Mouse (Mus musculus) hindbrain, embryonic 14.5 days (tissue): ENCODE measurements around the gene Agbl5. TPM values are rescaled to one million over a fixed set of nuclear protein-coding genes. Genes with fewer than 3 reads are reported as not detected.
A peak's percentile ranks its signal among the peaks of the same experiment; 100 is the strongest.

ENCODE experiments used
- ATAC-seq: fragments of 200-750 bp; cut with Nextera tagmentation; 2 replicates; pipeline ENCODE4 v1.8.0; 2017; ENCODE audit warnings: moderate number of reproducible peaks, mild to moderate bottlenecking, moderate TSS enrichment, moderate library complexity; ENCODE audit not compliant: low FRiP score
- DNase-seq: peaks from one replicate; pipeline ENCODE4 v3.0.0-alpha.2; 2015; ENCODE audit warnings: low spot score
- H3K27ac ChIP-seq: fragments of 300-500 bp; sonication (generic); 2 replicates; pipeline ENCODE4 v1.5.1; 2014; ENCODE audit warnings: mild to moderate bottlenecking, moderate library complexity
- H3K27me3 ChIP-seq: fragments of 300-500 bp; sonication (generic); 2 replicates; pipeline ENCODE4 v1.6.1; 2014; ENCODE audit warnings: mild to moderate bottlenecking, low read length, mixed read lengths; ENCODE audit not compliant: control insufficient read depth, insufficient read depth
- H3K36me3 ChIP-seq: fragments of 300-500 bp; sonication (generic); replicated peaks from 2 replicates; pipeline ENCODE4 v1.6.1; 2014; ENCODE audit not compliant: control insufficient read depth, insufficient read depth
- H3K4me1 ChIP-seq: fragments of 300-500 bp; sonication (generic); replicated peaks from 2 replicates; pipeline ENCODE4 v1.6.1; 2014; ENCODE audit warnings: antibody characterized with exemption, low read length, mixed read lengths; ENCODE audit not compliant: control insufficient read depth, insufficient read depth
- H3K4me2 ChIP-seq: fragments of 300-500 bp; sonication (generic); replicated peaks from 2 replicates; pipeline ENCODE4 v1.6.1; 2014; ENCODE audit warnings: mild to moderate bottlenecking, moderate library complexity
- H3K4me3 ChIP-seq: fragments of 300-500 bp; sonication (generic); replicated peaks from 2 replicates; pipeline ENCODE4 v1.5.1; 2014; ENCODE audit warnings: mild to moderate bottlenecking, low read length
- H3K9ac ChIP-seq: fragments of 300-500 bp; sonication (generic); 2 replicates; pipeline ENCODE4 v1.6.1; 2014
- H3K9me3 ChIP-seq: fragments of 300-500 bp; sonication (generic); 2 replicates; pipeline ENCODE4 v1.6.1; 2016; ENCODE audit warnings: low read length; ENCODE audit not compliant: control insufficient read depth
- WGBS: fragments of 180-500 bp; shearing (Covaris S2); extraction: QIAGEN DNeasy Blood & Tissue Kit; methylation state at CpG from one replicate; pipeline ENCODE4 v1.1.7; 2014; 5-methylcytosine and 5-hydroxymethylcytosine counted together
- polyA plus RNA-seq: library from polyadenylated mRNA; unstranded; fragments of >200 nt; fragmentation: Nextera tagmentation; extraction: Ambion mirVana; gene quantifications from 2 replicates; pipeline ENCODE4 v1.2.1, GENCODE M21; 2014

The Agbl5 gene
- polyA plus RNA-seq: 25.5 and 28.6 TPM in 2 replicates

- ATAC-seq: peak; percentile 93
- H3K4me2 ChIP-seq: peak within 1 kb of the TSS; percentile 74
- peaks cover 30% of the 10 kb centered on the region for H3K36me3 ChIP-seq
- no peaks in the 10 kb centered on the region for H3K27me3 ChIP-seq
- peak within 1 kb of the TSS; percentile 83 for H3K4me3 ChIP-seq
- no peaks in the 10 kb centered on the region for H3K9me3 ChIP-seq
- peaks cover 19% of the 10 kb centered on the region for H3K4me1 ChIP-seq
- peak; percentile 99 for DNase-seq
- under 1% methylated on average over 33 of the region's 42 CpGs for WGBS
- peak within 1 kb of the TSS; percentile 96 for H3K9ac ChIP-seq
- peak within 1 kb of the TSS; percentile 95 for H3K27ac ChIP-seq
These were observed at the start of gene Agbl5 for GRCm38 (mm10) chr5:30888337-30889087. Gene Agbl5, plus strand, starts transcription at chr5:30888694.

GRCm38 (mm10) chr5:30839731-30840130, 48.8 kb upstream of the Agbl5 start:
- WGBS: 92% methylated on average over 2 of the region's 2 CpGs
- H3K4me2 ChIP-seq: no peak overlapping the region
- no peak overlapping the region for H3K4me3 ChIP-seq
- no peak overlapping the region for H3K27ac ChIP-seq
- peaks cover 19% of the 10 kb centered on the region for H3K36me3 ChIP-seq
- no peaks in the 10 kb centered on the region for H3K4me1 ChIP-seq
- no peak for ATAC-seq
- H3K9me3 ChIP-seq: no peaks in the 10 kb centered on the region
- DNase-seq: no peak
- no peak overlapping the region for H3K9ac ChIP-seq
- no peaks in the 10 kb centered on the region for H3K27me3 ChIP-seq

- DNase-seq: no peak
- 52% methylated on average over 3 of the region's 3 CpGs for WGBS
- ATAC-seq: no peak
These were observed 46.6 kb upstream of the Agbl5 start for GRCm38 (mm10) chr5:30841896-30842295.

GRCm38 (mm10) chr5:30849891-30850555, 38.5 kb upstream of the Agbl5 start:
- Histone ChIP-seq H3K27me3 (no peaks in the 10 kb centered on the region), H3K9me3 (no peaks in the 10 kb centered on the region), H3K36me3 (no peaks in the 10 kb centered on the region), H3K9ac (no peak overlapping the region), H3K4me3 (no peak overlapping the region), H3K27ac (no peak overlapping the region), H3K4me2 (no peak overlapping the region), H3K4me1 (no peaks in the 10 kb centered on the region)
- 62% methylated on average over 6 of the region's 6 CpGs for WGBS
- DNase-seq (no peak), ATAC-seq (no peak)

More at GRCm38 (mm10) chr5:30841896-30842295, 46.6 kb upstream of the Agbl5 start:
- Histone ChIP-seq H3K9ac (no peak overlapping the region), H3K27me3 (no peaks in the 10 kb centered on the region), H3K27ac (no peak overlapping the region), H3K36me3 (peaks cover 11% of the 10 kb centered on the region), H3K4me2 (no peak overlapping the region), H3K4me3 (no peak overlapping the region), H3K4me1 (no peaks in the 10 kb centered on the region), H3K9me3 (no peaks in the 10 kb centered on the region)

GRCm38 (mm10) chr5:30850556-30850925, 38.0 kb upstream of the Agbl5 start:
- no peaks in the 10 kb centered on the region for H3K36me3 ChIP-seq
- no peak for ATAC-seq
- no peaks in the 10 kb centered on the region for H3K9me3 ChIP-seq
- H3K27me3 ChIP-seq: no peaks in the 10 kb centered on the region
- no peak overlapping the region for H3K27ac ChIP-seq
- no peak overlapping the region for H3K4me2 ChIP-seq
- DNase-seq: no peak
- 65% methylated on average over 2 of the region's 2 CpGs for WGBS
- H3K4me3 ChIP-seq: no peak overlapping the region
- no peak overlapping the region for H3K9ac ChIP-seq
- H3K4me1 ChIP-seq: no peaks in the 10 kb centered on the region

GRCm38 (mm10) chr5:30853522-30853921, 35.0 kb upstream of the Agbl5 start:
- no peaks in the 10 kb centered on the region for H3K9me3 ChIP-seq
- H3K4me3 ChIP-seq: no peak overlapping the region
- H3K9ac ChIP-seq: no peak overlapping the region
- ATAC-seq (no peak), DNase-seq (no peak)
- no peak overlapping the region for H3K27ac ChIP-seq
- no peaks in the 10 kb centered on the region for H3K4me1 ChIP-seq
- no peak overlapping the region for H3K4me2 ChIP-seq
- no peaks in the 10 kb centered on the region for H3K36me3 ChIP-seq
- 92% methylated on average over 4 of the region's 4 CpGs for WGBS
- no peaks in the 10 kb centered on the region for H3K27me3 ChIP-seq

GRCm38 (mm10) chr5:30855674-30856073, 32.8 kb upstream of the Agbl5 start:
- DNase-seq (no peak), ATAC-seq (no peak)
- H3K4me2 ChIP-seq: no peak overlapping the region
- H3K4me1 ChIP-seq: no peaks in the 10 kb centered on the region
- no peaks in the 10 kb centered on the region for H3K27me3 ChIP-seq
- no peaks in the 10 kb centered on the region for H3K9me3 ChIP-seq
- WGBS: 54% methylated on average over 3 of the region's 3 CpGs
- no peak overlapping the region for H3K4me3 ChIP-seq
- H3K27ac ChIP-seq: no peak overlapping the region
- no peaks in the 10 kb centered on the region for H3K36me3 ChIP-seq
- no peak overlapping the region for H3K9ac ChIP-seq

GRCm38 (mm10) chr5:30856124-30856523, 32.4 kb upstream of the Agbl5 start:
- H3K4me1 ChIP-seq: no peaks in the 10 kb centered on the region
- DNase-seq (no peak), ATAC-seq (no peak)
- H3K9me3 ChIP-seq: no peaks in the 10 kb centered on the region
- no peak overlapping the region for H3K4me3 ChIP-seq
- no peak overlapping the region for H3K9ac ChIP-seq
- no peak overlapping the region for H3K4me2 ChIP-seq
- no peak overlapping the region for H3K27ac ChIP-seq
- H3K27me3 ChIP-seq: no peaks in the 10 kb centered on the region
- 89% methylated on average over 2 of the region's 2 CpGs for WGBS
- no peaks in the 10 kb centered on the region for H3K36me3 ChIP-seq

- peaks cover 41% of the 10 kb centered on the region for H3K36me3 ChIP-seq
- H3K9me3 ChIP-seq: no peaks in the 10 kb centered on the region
- no peaks in the 10 kb centered on the region for H3K27me3 ChIP-seq
- 0 out of 2 replicates have a peak, but pooled peaks cover 1% of the 10 kb centered on the region for H3K4me1 ChIP-seq
- no peak overlapping the region for H3K9ac ChIP-seq
- H3K4me3 ChIP-seq: no peak overlapping the region
- WGBS: 35% methylated on average over 4 of the region's 4 CpGs
- H3K27ac ChIP-seq: no peak overlapping the region
- no peak for DNase-seq
- ATAC-seq: no peak
- H3K4me2 ChIP-seq: no peak overlapping the region
These were observed 24.6 kb upstream of the Agbl5 start for GRCm38 (mm10) chr5:30863852-30864251.
